Mouse (Mus musculus): Measurements from ENCODE around the gene Mboat2. TPM values are rescaled to one million over a fixed set of nuclear protein-coding genes. Genes with fewer than 3 reads are reported as not detected.

The Mboat2 gene
- total and polyA plus RNA-seq, 3 experiments = 0.39 to 4.0 (median 0.76) TPM

DNA sequence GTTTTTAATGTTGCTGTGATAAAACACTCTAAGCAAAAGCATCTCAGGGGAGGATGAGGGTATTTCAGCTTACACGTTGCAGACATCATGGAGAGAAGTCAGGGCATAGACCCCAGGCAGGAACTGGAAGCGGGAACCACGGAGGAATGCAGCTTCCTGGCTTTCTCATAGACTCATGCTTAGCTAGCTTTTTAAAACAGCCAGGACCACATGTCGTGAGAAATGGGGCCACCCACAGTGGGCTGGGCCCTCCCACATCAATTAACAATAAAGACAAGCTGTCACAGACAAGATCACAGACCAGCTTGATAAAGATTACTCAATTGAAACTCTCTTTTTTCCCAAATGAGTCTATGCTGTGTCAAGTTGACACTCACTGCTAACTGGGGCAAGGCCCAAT is 44.4 kb upstream of the Mboat2 start:
- Histone ChIP-seq H3K27me3 (replicated peaks) (no peaks in the 10 kb centered on the region), H3K27ac (ENCODE audit: insufficient read depth, low read depth) (no peak overlapping the region), H3K4me2 (ENCODE audit: insufficient read depth, low read depth, poor library complexity, severe bottlenecking) (no peak overlapping the region), H3K79me2 (replicated peaks; ENCODE audit: control insufficient read depth, extremely low read depth, insufficient read depth, poor library complexity, severe bottlenecking) (no peaks in the 10 kb centered on the region), H3K9ac (ENCODE audit: insufficient read depth, low read depth) (no peak overlapping the region), H3K4me3 (replicated peaks in 1 of 3; ENCODE audit: low read depth in 2 of 3, low read length in 2 of 3, poor library complexity in 1 of 3) (no peak overlapping the region), H3K9me3 (replicated peaks; ENCODE audit: low read length) (no peaks in the 10 kb centered on the region), H3K36me3 (replicated peaks in 1 of 2; ENCODE audit: control insufficient read depth in 1 of 2, insufficient read depth in 1 of 2, low read length in 1 of 2) (no peaks in the 10 kb centered on the region), H3K4me1 (ENCODE audit: control insufficient read depth in 1 of 2, insufficient read depth in 2 of 2) (peaks cover 0 to 17% of the 10 kb centered on the region in 2 experiments; a peak in 2 of 4 replicates)
- in situ Hi-C loops (cut with MboI; ENCODE audit: low pct_ligation_motif_present, low pct_unique_long_range_greater_than_20kb, low sequenced_read_pairs) = no loop called here
- dilution Hi-C loops (cut with MboI; ENCODE audit: extremely low pct_ligation_motif_present, extremely low pct_unique_long_range_greater_than_20kb, low sequenced_read_pairs) = no loop called here
- TF ChIP-seq KAT2A (IDR thresholded peaks at IDR 0.05; ENCODE audit: insufficient replicate concordance, low read length) (no peak), USF2 (conservative IDR thresholded peaks at IDR 0.05; ENCODE audit: low read depth, low read length) (no peak), ZKSCAN1 (IDR thresholded peaks at IDR 0.05; ENCODE audit: borderline replicate concordance, low read depth, low read length) (no peak), POLR2A (IDR thresholded peaks at IDR 0.05; ENCODE audit: low read depth, low read length) (no peak), UBTF (IDR thresholded peaks at IDR 0.05; ENCODE audit: low read depth, low read length) (no peak), NELFE (IDR thresholded peaks at IDR 0.05; ENCODE audit: low read depth, low read length) (no peak), ZMIZ1 (IDR thresholded peaks at IDR 0.05; ENCODE audit: low read depth, low read length) (no peak), JUN (IDR thresholded peaks at IDR 0.05; ENCODE audit: insufficient read depth, low read depth, low read length) (no peak), HCFC1 (IDR thresholded peaks at IDR 0.05; ENCODE audit: low read depth, low read length) (no peak), ZNF384 (IDR thresholded peaks at IDR 0.05; ENCODE audit: low read depth, low read length) (no peak), MAFK (IDR thresholded peaks at IDR 0.05; ENCODE audit: insufficient replicate concordance, low read length) (no peak), ETS1 (conservative IDR thresholded peaks at IDR 0.05; ENCODE audit: low read depth, low read length) (no peak), RCOR1 (conservative IDR thresholded peaks at IDR 0.05; ENCODE audit: low read depth, low read length) (no peak)
- DNase-seq (ENCODE audit: extremely low read depth) = no peak

DNA sequence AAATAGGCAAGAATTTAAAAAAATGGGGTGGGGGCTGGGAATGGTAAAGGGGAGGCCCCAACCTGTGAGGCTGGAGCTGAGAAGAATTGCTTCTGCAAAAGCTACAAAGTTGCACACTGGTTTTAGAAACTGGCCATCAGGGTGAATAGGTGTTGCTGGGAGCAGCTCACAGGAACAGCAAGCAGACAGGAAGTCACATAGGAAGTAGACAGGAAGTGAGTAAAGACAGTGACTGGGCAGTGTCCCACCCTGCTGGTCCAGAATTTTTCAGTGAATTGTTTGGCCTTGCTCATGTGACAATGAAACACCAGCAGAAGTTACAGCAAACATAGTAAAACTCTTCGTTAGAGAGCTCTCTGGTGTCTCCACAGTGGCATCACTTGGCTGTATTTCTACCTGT is 41.0 kb upstream of the Mboat2 start:
- Histone ChIP-seq H3K4me3 (replicated peaks in 1 of 3; ENCODE audit: low read depth in 2 of 3, low read length in 2 of 3, poor library complexity in 1 of 3) (no peak overlapping the region), H3K4me2 (ENCODE audit: insufficient read depth, low read depth, poor library complexity, severe bottlenecking) (no peak overlapping the region), H3K9ac (ENCODE audit: insufficient read depth, low read depth) (no peak overlapping the region), H3K36me3 (replicated peaks in 1 of 2; ENCODE audit: control insufficient read depth in 1 of 2, insufficient read depth in 1 of 2, low read length in 1 of 2) (no peaks in the 10 kb centered on the region), H3K27me3 (replicated peaks) (no peaks in the 10 kb centered on the region), H3K27ac (ENCODE audit: insufficient read depth, low read depth) (no peak overlapping the region), H3K9me3 (replicated peaks; ENCODE audit: low read length) (no peaks in the 10 kb centered on the region), H3K4me1 (ENCODE audit: control insufficient read depth in 1 of 2, insufficient read depth in 2 of 2) (peaks cover 0 to 5% of the 10 kb centered on the region in 2 experiments; a peak in 1 of 4 replicates), H3K79me2 (replicated peaks; ENCODE audit: control insufficient read depth, extremely low read depth, insufficient read depth, poor library complexity, severe bottlenecking) (no peaks in the 10 kb centered on the region)
- in situ Hi-C loops (cut with MboI; ENCODE audit: low pct_ligation_motif_present, low pct_unique_long_range_greater_than_20kb, low sequenced_read_pairs) (no loop called here), dilution Hi-C loops (cut with MboI; ENCODE audit: extremely low pct_ligation_motif_present, extremely low pct_unique_long_range_greater_than_20kb, low sequenced_read_pairs) (no loop called here)
- no peak for TF ChIP-seq USF1 (IDR thresholded peaks at IDR 0.05; ENCODE audit: low read depth, low read length)
- no peak for TF ChIP-seq MYC (IDR thresholded peaks at IDR 0.05; ENCODE audit: low read depth, low read length)
- TF ChIP-seq KAT2A (IDR thresholded peaks at IDR 0.05; ENCODE audit: insufficient replicate concordance, low read length) = no peak
- no peak for TF ChIP-seq MEF2A (IDR thresholded peaks at IDR 0.05; ENCODE audit: borderline replicate concordance, low read depth, low read length)
- TF ChIP-seq PAX5 (IDR thresholded peaks at IDR 0.05; ENCODE audit: low read length) = no peak
- TF ChIP-seq NELFE (IDR thresholded peaks at IDR 0.05; ENCODE audit: low read depth, low read length) = no peak
- TF ChIP-seq ETS1 (conservative IDR thresholded peaks at IDR 0.05; ENCODE audit: low read depth, low read length) = no peak
- TF ChIP-seq MAFK (IDR thresholded peaks at IDR 0.05; ENCODE audit: insufficient replicate concordance, low read length) = no peak
- TF ChIP-seq JUND (conservative IDR thresholded peaks at IDR 0.05; ENCODE audit: low read depth, low read length) = no peak
- no peak for TF ChIP-seq CTCF (conservative IDR thresholded peaks at IDR 0.05 in 1 of 2, IDR thresholded peaks at IDR 0.05 in 1 of 2; ENCODE audit: low read depth in 2 of 2, low read length in 2 of 2)
- no peak for TF ChIP-seq ELF1 (IDR thresholded peaks at IDR 0.05; ENCODE audit: low read depth, low read length)
- no peak for TF ChIP-seq POLR2A (IDR thresholded peaks at IDR 0.05; ENCODE audit: low read depth, low read length)
- no peak for TF ChIP-seq ZNF384 (IDR thresholded peaks at IDR 0.05; ENCODE audit: low read depth, low read length)
- no peak for DNase-seq (ENCODE audit: extremely low read depth)

Measured in CH12.LX (cell line).